Comparison of ENCODE assay signal across 15 mouse cellular contexts in genomic region chr1:75372450-75372849, GRCm38 (mm10). TPM values are rescaled to one million over a fixed set of nuclear protein-coding genes. Genes with fewer than 3 reads are reported as not detected.
"Had no signal": no experiment of that assay in that cellular context is flagged by ENCODE, and none has a peak within 500 bp of the region (broad histone marks: within the 10 kb centered on the region; RNA-seq: fewer than 3 reads in every experiment).

No protein-coding gene starts in this region.

- H3K9ac ChIP-seq: limb, embryonic 12.5 days; liver, embryonic 13.5 days; liver, postnatal 0 days; lung, embryonic 15.5 days; neural tube, embryonic 15.5 days had no signal

- H3K4me3 ChIP-seq: limb, embryonic 12.5 days; liver, embryonic 13.5 days; lung, embryonic 15.5 days; megakaryocyte, embryonic 14.5 days; myocyte; neural tube, embryonic 15.5 days had no signal

- H3K9me3 ChIP-seq: limb, embryonic 12.5 days; liver, embryonic 13.5 days; lung, embryonic 15.5 days; megakaryocyte, embryonic 14.5 days; neural tube, embryonic 15.5 days had no signal

- H3K27ac ChIP-seq: limb, embryonic 12.5 days; liver, embryonic 13.5 days; lung, embryonic 15.5 days; macrophage; neural tube, embryonic 15.5 days had no signal

- H3K4me2 ChIP-seq: limb, embryonic 12.5 days; liver, embryonic 13.5 days; lung, embryonic 15.5 days; neural tube, embryonic 15.5 days had no signal

- H3K4me1 ChIP-seq: megakaryocyte, embryonic 14.5 days had no signal

- DNase-seq: kidney, adult 8-10 months; kidney, postnatal 25 days; liver; liver, embryonic 13.5 days; liver, postnatal 0 days; lung, postnatal 14 days; right cerebral cortex, adult 18-20 months; right cerebral cortex, postnatal 25 days; thymus, postnatal 4 days had no signal

- ATAC-seq: liver, postnatal 0 days had no signal

- H3K36me3 ChIP-seq: limb, embryonic 12.5 days; liver, embryonic 13.5 days; lung, embryonic 15.5 days; neural tube, embryonic 15.5 days had no signal

RNA-seq across cellular contexts. Expression of gene Des, which starts 12.3 kb away (rescaled TPM):
- polyA plus RNA-seq: macrophage had no signal
